Mouse (Mus musculus) brain, adult 2 months (tissue): Measurements from ENCODE around the gene Kmt2a.

Experiments
- DNase-seq: peaks from one replicate; pipeline ENCODE4 v3.0.0; 2011; ENCODE audit warnings: low read depth, low spot score

The Kmt2a gene

DNA sequence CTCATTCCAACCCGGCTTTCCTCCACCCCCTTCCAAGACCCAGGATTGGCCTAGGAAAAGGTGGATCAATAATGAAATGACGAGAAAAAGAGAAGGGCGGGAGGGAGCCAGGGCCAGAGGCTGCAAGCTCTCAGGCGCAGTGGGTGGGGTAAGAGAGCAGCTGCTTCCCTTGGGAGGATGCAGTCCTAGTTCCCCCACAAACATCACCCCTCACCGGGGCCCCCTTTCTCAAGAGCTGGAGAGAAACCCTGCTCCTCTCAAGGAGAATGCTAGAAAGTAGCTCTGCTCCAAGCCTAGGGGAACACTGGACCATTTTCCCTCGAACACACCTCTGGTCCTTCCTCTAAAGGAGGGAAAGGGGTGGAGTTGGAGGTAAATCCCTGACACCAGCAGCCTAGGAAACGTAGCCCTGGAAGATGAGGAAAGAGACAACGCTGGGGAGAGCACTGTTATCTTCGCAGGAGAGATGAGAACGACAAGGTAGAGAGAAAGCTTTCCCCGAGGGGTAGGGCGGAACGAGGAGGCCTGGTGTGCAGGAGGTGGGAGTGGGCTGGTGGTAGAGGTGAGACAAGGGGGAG is 1.3 kb downstream of the Kmt2a start:
- peak; percentile 40 for DNase-seq

DNA sequence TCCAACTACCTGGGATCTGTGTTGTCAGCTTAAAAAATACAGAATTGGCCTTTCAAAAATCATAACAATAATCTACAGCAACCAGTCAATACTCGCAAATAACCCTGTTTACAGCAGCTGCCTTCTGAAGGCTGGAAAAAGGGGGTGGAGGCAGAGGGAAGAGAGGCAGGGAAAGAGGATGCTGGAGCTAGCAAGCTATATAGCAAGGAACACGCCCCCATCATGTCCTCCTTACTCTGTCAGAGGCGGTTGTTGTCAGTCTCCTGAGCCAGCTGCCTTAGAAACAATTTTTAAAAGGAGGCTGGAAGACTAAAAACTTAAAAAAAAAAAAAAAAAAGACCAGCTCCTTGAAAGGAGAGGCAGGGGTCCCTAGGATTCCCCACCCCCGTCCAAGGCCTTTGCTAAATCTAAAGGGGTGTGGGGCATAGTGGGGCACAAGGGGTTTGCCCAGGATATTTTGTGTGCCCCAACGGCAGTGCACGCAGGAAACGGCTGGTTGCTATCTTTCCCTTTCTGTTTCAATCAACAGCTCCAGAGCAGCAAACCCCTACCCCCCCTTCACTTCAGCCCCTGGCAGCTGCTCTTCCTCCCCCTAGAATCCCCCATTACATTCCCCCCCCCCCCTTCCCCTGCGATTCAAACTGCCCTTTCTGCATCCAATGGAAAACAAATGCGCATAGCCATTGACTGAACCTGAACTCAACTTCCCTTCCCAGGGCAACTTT is 2.2 kb downstream of the Kmt2a start:
- DNase-seq = peak; percentile 56

DNA sequence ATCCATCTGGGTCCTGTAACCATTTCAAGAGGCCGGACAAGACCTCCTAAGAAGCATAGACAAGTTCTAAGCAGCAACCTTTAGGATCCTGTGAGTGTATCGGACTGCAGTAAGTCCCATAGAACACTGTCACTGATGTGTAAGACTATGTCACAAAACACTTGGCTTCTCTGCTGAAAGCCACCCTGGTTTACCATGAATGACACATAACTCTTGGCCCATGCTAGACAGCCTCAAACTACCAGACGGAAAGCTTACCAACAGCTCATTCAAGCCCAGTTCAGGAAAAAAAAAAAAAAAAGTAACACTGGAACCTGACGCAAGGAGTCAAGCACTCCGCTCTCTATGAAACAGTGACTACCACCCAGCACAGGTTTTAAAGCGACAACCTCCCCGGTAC is 3.4 kb downstream of the Kmt2a start:
- peak; percentile 26 for DNase-seq

DNA sequence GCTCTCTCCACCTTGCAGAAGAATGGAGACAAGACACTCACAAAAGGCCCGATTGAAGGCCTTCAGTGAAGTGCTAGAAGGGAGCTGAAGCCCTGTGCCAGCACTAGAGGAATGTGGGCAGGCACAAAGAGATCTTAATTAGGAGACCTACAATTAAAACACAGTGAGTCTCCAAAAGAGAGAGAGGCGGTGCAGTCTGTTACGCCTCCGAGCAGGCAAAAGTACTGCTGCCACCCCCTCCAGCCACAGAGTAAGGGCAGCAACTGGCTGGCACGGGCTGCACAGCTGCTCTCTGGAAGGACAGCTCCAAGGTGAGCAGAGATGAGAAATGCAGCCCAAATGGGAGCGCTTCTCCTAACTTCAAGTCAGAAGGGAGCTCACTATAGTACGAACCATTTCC is 5.6 kb downstream of the Kmt2a start:
- peak; percentile 67 for DNase-seq

DNA sequence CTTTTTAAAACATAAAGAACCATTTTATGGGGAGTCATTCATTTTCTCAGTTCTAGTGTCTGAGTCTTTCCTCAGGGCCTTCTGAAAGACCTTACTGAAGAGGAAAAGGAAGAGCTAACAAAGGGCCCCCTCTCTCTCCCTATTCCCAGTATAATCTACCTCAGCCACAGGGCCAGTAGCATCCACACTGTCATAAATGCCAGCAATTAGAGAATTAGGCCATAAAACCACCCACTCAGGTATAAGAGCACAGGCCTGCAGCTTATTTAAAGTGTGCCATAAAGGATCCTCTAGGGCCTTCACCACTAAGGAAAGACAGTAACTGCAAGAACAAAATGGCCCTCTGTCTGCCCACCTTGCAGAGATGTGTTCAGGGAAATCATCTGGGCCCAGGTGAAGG is 6.9 kb downstream of the Kmt2a start:
- DNase-seq = no peak

DNA sequence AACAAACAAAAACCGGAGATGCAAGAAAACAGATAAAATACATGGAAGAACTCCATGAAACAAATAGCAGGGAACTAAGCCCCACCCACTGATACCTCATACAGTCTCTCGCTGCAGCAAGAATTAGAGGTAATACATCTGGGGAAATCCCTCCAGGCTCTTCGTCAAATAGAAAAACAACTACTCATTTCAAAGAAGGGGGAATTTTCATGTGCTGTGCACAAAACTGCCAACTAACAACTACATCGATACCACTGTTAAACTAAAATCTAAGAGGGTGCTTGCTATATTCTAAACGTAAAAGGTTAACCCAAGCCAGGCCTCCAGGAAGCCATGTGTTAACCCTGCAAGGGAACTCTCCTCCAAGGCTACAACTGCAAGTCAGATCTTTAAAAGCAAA is 7.4 kb downstream of the Kmt2a start:
- no peak for DNase-seq

DNA sequence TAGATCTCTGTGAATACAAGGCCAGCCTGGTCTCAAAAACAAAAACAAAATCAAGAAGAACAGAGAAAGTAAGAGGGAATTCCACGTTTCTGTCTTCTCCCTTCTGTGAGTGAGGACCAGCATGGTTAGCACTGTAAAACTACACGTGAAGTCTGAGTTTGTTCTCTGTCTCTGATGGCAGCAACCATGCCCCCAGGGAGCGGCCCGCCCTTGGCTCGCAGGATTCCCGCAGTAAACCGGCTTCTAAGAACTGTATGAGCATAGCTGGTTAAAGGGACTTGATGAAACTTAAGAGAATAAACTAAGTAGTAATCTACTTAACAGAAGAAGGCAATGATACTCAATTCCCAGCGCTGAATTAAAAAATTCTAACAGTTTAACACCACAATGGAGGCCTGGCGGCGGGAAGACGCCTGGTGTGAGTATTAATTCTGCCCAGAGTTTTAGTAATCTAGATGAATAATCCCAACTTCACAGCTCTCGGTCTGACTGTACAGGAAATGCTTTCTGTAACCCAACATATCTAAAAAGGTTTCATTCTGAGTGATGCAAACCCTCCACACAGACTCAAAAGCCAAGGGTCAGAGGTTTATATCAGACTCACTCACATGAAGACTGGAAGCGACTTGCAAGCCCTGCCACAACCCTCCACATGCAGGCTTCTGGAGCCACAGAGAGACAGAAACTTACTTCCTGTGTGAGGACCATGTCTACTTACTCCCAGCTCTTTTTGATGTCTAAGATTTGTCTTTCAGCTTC is 12.6 kb downstream of the Kmt2a start:
- no peak for DNase-seq

DNA sequence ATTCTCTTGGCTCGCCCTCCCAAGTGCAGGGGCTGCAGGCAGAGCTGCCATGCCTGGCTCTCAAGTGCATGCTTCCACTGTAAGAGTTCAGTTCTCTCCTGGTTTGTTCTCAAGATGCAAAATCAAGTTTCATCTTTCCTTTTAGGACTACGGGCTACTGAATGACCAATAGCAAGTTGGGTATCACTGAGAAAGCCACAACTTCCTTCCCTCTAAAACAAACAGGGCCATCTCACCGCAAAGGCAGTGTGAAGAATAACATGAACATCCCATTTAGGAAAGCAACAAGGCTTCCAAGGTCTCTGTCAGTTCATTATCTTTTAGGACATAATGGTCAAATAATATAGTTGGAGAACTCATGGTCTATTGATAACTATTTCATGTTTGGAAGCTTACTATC is 13.4 kb downstream of the Kmt2a start:
- no peak for DNase-seq

DNA sequence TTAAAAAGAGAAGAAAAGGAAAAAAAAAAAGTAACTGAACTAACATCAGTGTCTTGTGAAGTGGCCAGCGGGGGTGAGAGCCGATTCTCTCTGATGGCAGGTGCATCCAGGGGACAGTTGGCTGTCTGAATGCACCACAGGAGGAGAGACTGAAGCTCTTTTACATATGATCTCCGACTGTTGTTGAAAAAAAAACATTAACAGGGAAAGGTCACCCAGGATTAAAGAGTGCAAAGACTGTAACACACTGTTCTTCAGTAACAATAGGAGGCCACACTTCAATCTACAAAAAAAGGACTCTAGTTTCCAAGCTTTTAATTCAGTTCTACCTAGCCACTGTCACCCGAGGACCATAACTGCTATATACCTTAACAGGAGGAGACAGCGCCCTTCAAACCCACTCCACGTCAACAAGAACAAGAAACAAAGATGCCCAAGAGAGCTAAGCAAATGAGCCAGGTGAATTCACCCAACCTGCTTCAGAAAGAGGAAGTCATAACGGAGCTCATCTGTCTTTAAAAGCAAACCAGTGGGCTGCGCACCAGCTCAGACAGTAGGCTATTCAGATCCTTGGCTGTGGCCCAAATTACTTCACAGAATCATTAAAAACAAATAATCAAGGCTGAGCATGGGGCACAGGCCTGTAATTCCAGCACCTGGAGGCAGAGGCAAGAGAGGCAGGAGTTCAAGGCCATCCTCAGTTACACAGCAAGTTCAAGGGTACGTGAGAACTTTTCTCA is 14.4 kb downstream of the Kmt2a start:
- peak; percentile 40 for DNase-seq

DNA sequence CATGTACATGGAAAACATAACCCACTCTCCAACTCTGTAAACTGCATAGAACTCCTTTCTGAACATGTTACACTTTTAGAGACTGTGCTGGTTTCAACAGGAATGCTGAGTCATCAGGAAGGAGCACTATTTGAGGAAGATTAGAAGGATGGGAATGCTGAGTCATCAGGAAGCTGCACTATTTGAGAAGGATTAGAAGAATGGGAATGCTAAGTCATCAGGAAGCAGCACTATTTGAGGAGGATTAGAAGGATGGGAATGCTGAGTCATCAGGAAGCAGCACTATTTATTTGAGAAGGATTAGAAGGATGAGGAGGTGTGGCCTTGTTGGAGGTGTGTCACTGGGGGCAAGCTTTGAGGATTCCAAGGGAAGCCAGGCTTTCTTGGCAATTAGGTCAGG is 20.0 kb downstream of the Kmt2a start:
- DNase-seq = no peak

DNA sequence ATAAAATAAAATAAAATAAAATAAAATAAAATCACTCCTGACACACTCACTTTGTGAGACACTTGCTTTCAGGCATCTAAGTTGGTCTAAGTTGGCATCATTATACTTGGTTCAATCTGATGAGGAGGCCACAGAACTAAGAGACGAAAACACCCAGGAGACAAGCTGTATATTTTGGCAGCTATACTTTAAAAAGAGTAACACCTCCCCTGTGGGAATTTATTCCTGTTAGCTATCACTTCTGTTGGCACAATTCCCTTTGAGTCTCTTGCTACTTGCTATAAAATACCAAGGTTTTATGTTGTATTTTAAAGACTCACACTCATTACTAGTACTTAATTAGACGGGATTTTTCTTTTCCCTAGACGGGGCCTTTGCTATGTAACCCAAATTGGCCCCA is 22.4 kb downstream of the Kmt2a start:
- peak; percentile 53 for DNase-seq

DNA sequence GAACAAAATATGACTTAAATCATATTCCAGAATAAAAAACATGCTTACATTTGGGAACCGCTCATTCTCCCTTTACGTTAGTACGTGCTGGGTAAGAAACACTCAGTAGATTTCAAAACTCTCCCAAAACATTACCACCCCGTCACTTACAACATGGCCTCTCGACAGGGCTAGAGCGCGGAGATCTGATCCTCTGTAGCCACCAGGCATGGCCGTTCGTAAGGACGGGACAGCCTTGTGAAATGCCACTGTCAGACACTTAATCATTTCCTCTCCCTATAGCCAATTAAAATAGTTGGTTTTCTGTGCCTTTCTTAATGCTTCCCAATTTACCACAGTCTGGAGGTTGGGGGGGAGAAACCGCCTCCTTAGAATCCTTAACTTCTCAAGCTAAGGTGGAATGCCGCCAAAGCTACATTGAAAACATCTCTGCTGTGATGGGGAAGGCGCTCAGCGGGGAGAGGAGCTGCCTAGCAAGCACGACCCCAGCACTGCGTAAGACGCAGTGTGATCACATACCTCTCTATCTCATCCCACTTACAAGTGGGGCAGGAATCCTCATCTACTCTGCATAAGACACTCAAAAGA is 23.6 kb downstream of the Kmt2a start:
- DNase-seq = peak; percentile 65

DNA sequence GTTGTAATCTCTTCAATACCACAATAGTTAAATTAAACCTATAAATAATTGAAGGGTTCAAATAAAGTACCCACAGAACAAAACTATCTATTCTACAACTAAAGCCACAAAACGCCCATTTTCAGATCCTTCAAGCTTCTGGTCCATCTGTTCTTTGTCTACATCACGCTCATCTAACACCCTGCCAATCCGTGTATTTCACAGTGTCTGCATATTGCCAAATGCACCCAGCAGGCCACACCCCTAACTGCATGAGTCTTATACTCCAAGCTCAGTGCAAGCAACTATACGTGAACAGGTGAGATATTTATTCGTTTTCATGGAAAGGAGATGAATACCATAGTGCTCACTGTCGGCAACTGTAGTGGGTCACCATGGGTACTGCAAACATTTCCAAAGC is 25.9 kb downstream of the Kmt2a start:
- peak; percentile 75 for DNase-seq

DNA sequence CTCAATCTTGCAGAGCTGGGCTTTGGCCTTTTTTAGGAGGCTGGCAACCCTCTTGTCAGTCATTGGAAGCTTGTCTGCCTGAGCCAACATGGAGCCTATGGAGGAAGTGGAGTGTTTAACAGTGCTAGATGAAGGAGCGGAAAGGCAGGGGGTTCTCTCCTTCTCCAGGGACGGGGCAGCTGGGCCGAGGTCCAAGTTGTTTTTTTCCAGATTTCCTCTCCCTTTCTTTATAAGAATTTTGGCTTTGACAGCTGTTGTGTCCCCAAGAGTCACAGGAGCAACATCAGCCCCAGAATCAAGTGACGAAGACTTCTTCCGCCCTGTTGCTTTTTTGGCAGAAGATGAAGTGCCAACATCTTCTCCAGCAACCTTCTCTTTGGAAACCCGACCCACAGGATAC is 33.6 kb downstream of the Kmt2a start:
- DNase-seq = no peak

DNA sequence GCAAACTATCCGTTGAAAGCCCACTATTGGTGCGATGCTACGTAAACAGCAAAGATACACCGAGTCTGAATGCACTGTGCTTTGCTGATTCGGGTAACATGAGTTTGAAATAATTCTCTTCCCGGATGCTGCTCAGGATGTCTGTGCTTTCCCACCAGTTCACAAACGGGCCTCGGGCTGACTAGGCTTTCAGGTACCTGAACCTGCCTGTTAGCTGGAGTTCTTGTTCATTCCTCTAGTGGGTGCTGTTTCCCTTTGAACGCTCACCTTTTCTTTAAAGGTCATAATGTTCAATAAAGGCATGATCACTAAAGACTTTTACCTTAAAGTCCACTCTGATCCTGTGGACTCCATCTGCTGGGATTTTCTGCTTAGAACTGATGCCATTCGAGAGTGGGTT is 39.9 kb downstream of the Kmt2a start:
- peak; percentile 48 for DNase-seq

DNA sequence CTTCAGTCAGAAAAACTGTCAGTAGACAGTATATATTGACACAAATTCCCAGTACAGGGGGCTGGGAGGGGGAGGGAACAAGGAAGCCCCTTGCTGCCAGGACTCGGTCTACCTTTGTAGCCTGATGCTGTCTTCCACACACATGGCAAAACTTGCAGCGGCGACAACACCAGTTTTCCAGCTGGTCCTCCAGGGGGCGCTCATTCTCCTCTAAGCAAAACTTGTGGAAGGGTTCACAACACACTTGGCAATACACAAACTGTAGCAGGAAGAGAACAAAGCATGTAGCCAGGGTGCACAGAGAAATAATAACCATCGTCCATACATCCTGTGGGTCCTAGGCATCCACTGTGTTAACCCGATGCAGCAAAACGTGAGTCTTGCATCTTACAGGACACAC is 44.7 kb downstream of the Kmt2a start:
- DNase-seq = peak; percentile 91

DNA sequence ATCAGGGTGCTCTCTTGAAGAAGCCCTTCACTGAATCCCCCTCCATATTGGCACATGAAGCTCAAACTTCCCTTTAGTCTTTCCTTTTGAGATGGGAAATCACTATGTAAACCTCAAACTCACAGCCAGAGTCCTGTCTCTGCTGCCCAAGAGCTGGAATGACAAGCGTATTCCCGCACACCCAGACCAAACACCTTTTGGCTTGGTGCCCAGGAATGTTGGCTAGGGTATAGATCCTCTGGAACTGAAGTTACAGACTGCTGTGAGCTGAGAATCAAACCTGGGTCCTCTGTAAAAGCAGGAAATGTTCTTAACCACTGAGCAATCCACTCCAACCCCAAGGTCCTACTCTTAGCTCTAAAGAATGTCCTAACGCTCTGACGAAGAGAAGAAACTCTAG is 48.7 kb downstream of the Kmt2a start:
- DNase-seq = no peak

DNA sequence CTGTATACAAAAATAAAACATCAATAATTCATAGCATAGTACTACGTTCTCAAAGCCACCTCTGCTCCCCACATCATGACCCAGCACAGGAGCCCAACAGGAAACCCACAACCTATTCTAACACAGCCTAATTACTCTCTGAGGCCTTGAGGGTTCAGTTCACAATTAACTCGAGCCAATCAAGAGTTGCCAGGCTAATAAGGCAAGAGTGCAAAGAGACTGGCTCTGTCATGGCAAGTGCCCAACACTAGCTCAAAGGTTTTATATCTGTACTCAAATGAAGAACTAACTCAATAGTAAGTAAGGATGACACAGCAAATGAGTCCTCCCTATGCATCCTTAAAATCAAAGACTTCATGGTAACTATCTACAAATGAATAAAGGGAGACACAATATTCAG is 50.6 kb downstream of the Kmt2a start:
- no peak for DNase-seq

DNA sequence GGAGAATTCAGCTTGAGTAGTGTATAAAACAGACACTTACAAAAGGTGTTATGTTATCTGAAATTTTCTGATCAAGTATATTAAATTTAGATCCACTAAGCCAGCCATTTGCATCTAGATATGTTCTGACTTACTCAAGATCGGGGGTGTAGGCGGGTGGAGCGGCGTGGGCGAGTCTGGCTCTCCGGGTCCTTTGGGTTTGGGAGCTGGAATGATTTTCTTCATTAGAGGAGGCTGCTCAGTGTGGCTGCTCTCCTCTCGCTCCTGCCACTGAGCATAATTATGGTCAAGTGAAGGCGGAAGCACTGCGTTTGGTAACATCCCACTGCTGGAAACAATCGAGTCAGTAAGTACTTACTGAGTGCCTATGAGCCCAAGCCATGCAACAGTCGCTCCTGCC is 52.2 kb downstream of the Kmt2a start:
- peak; percentile 55 for DNase-seq

DNA sequence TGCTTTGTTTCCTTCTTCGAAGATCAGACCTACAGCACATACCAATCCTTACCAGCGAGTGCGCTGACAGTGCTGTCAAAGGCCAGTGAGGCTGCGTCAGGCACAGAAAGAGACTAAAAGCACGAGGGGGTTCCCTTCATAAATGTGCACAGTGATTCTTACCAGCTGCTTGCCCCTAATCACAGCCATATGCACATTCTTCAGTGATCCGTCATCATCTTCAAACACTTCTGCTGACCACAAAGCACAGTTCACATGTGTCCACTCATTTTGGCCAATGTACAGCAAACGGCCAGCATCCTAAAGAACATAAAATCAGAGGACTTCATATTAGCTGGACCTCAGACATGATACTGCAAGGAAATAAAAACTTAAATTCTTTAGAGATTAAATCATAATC is 54.4 kb downstream of the Kmt2a start:
- no peak for DNase-seq

DNA sequence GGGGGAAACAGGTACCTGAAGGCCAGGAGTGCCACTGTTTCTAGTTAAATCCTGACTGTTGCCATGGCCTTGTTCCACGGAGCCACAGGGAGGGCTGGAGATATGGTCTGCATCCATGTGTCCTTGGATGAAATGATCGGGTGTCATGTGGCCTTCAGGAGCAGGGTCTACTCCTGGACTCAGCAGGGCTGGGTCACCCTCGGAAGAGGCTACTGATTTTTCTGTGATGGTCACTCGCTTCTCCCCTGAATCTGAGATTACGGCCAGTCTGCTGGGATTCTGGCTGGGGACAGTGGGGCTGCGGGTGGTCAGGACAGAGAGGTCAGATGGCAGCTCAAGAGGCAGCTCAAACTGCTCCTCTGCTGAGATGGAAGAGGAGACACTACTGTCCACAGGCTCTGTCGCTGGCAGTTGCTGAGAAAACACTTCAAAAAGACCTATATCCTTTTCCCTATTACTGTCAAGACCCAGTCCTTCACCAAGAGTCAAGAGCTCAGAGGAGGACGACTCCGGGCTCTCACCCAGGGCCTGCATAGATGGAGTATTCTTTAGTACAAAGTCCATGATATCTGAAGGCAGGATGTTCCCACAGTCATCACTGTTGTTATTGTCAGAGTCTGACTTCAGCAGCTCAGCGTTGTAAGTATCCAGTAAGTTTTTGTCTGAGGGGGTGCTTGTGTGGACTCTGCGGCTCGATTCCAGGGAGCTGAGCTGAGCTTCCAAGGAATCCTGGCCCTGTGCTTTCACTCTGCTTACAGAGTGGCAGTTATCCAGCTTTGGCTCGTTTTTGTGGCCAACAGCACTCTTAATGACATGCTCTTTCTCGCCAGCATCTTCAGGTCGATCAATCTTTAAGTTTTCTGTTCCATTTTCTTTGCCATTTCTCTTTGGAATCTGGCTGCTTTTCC is 60.9 kb downstream of the Kmt2a start:
- peak; percentile 33 for DNase-seq
